Mouse (Mus musculus) c-Kit-negative CD71-positive TER-119-positive erythroid progenitor cells, embryonic 14.5 days (primary cell): ENCODE measurements around the gene Tenm4.

ENCODE experiments used
- DNase-seq: peaks from one replicate; pipeline ENCODE4 v3.0.0-alpha.2; 2013; ENCODE audit warnings: low read depth, low spot score

The Tenm4 gene

DNA sequence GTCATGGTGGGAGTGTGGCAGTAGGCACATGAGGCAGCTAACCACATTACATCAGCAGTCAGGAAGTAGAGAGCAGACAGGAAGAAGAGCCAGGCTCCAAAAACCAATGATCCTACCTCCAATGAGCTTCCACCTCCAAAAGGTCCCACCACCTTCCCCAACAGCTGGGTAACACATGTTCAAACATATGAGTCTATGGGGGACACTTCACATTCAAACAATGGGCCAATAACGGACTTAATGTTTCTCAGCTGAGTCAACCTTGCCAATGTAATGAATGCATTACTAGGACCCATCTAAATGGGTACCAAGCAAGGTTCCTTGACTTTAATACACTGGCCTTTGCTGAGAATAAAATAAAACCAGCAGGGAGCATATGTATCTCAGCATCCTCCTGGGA is 635.5 kb downstream of the Tenm4 start:
- no peak for DNase-seq

- DNase-seq = no peak
Observed at GRCm38 (mm10) chr7:96807281-96808058, 636.4 kb downstream of the Tenm4 start.

DNA sequence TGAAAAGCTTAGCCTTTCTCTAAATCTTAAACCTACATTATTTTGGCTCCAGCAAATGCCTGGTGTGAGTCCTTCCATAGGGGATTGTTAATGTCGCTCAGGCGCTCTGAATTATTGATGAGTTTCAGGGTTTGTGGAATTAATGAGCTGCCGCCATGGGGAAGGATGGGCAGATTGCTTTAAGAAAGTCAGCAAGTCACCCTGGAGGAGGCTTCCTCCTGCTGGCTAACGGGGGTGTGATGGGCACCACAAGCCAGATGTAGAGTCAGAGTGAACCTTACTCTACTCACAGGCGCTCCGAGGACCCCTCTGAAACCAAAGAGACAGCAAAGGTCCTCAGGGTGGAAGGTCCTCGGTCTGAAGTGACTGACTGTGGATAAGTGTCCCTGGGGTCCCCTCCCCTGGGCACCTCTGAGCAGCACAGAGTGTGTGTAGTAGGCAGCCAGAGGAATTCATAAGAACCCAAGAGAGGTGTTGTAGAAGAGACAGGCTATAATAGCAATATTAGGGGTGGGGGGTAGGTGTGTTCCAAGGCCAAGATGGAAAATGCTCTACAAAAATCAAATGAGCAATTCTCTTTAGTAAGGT is 637.1 kb downstream of the Tenm4 start:
- no peak for DNase-seq

GRCm38 (mm10) chr7:96811691-96812090 is 640.6 kb downstream of the Tenm4 start:
- DNase-seq = no peak

- DNase-seq = no peak
Observed at GRCm38 (mm10) chr7:96813036-96813435, 642.0 kb downstream of the Tenm4 start.

DNA sequence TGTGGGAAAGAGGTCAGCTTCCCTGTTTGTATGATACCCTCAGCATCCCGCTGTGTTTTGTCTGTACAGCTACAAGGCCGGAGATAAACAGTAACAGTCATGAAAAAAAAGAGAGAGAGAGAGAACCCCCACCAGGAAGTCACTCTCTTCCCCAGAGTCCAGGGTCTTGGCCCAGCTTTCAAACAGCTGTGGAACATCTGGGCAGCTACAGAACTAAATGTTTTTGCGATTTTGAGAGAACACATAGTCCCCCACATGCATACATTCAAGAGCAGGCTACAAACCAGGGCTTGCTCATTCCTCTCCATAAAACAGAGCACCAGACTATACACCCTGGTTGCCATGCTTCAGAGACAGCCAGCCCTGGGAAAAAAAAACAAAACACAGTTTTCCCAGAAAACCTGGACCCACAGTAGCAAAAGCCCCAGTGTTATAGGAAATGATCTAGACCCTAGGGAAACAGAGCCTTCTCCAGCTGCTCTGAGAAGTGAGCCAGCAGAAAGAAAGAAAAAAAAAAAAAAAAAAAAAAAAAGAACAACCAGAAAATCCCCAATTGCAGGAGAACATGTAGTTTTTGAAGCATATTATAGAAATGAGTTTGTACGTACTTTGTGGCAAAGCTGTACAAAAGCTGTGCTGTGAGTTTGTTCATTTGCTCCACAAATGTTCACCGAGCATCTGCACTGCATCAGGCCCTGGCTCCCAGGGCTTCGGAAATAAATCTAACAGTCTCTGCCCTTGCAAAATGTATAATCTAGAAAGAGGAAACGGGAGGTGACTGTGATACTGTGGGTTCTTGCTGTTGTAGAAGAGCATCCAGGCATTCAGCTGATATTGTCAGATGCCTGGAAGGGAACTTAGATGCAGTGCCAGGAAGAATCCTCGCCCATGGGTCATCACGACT is 642.7 kb downstream of the Tenm4 start:
- no peak for DNase-seq

DNA sequence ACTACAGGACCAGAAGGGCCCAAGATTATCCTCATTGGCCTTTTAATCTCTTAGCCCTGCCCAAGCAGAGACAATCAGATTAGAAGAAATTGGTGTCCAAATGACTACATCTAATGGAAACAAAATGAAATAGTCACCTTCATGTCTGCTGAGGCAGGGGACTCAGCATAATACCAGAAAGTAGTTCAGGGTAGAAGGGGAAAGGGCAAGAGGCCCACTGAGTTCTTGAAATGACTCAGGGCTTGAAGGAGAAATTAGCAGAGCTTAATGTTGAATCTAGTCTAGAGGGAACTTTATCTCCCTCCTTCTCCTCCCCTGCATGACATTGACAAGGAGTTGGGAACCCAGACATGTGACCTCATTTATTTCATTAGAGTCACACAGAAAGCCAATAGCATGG is 643.5 kb downstream of the Tenm4 start:
- no peak for DNase-seq

DNA sequence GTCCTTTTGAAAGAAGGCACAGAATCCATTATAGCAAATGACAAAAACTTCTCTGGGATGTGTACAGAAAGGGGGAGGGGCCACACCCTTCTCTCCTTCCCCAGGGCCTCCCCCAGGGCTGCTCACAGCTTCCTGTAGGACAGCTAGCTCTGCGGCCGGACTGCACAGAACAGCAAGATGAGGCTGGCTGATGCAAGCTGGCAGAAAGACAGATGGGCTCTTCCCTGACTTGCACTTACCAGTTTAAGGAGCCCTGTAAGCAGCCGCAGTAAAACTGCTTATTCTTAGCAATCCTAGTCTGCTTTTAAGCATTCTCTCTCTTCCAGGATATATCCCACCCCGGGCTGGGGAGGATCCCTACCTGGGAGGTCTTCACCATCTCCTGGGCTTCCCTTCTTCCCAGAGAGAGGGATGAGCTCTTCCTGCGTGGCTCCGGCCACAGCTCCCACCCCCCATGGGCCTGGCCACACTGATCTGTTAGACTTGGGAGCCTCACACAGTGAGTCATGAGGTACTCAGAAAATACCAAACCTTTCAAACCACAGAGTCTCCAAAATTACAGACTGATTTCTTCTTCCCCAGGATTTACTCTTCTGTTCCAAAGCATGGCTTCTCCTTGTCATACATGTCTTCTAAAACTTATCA is 646.1 kb downstream of the Tenm4 start:
- no peak for DNase-seq

- DNase-seq = no peak
Observed at GRCm38 (mm10) chr7:96818236-96818916, 647.3 kb downstream of the Tenm4 start.

GRCm38 (mm10) chr7:96819538-96819937 is 648.5 kb downstream of the Tenm4 start:
- no peak for DNase-seq

- DNase-seq = no peak
Observed at GRCm38 (mm10) chr7:96820343-96820742, 649.3 kb downstream of the Tenm4 start.

DNA sequence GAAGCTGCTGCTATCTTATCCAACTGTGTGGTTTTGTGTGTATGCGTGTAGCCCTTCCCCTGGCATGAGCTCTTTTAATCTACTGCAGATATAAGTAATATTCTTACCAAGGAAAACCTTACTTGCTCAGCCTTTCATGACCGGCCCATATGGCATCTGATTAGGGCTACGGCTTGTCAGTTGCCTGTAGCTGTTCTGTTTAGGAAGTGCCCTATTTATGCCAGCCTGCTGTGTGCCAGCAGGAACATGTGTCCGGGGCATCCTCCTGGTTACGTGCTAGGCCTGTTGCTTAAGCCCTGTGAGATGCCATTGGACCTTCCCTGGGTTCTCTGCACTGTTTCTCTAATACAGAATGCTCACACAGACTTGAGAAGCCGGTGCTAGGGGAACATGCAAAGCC is 655.1 kb downstream of the Tenm4 start:
- DNase-seq = no peak

- DNase-seq = no peak
Observed at GRCm38 (mm10) chr7:96826672-96827071, 655.6 kb downstream of the Tenm4 start.

DNA sequence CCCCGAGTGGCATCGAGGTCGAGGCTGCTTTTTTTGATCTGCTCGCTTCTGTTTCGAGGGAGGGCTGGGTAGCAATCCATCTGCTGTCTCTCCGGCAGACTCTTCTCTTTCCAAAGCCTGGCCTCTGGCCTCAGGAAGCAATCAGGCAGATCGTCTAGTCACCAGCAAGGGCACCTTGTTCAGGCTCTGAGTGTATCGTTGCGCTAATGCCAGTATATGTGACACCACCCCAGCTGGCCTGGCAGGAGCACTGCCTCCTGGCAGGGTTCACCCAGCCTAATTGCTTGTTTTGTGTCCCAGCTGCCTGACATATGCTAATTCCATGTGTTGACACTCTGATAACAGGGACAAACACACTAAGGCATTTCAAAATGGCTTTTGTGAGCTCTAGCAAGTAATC is 661.5 kb downstream of the Tenm4 start:
- no peak for DNase-seq

GRCm38 (mm10) chr7:96833012-96833411 is 662.0 kb downstream of the Tenm4 start:
- no peak for DNase-seq

GRCm38 (mm10) chr7:96834681-96835289 is 663.7 kb downstream of the Tenm4 start:
- no peak for DNase-seq

DNA sequence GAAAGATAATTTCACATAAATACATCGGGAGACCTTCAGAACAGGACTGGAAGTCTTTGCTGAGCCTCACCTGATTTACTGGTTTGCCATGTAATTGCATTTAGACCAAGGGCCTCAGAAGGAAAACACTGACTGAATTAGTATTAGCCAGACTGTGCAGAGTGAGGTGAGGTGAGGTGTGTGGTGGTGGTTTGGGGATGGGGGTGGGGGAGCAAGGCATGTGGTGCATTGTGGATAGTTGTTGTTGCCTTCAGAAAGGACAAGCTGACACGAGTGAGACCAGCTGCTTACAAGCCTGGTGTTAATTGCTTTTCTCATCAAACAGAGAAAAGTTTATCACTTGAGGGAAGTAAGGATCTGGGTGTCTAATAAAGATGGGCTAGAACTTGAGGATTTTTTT is 664.3 kb downstream of the Tenm4 start:
- DNase-seq = no peak

- no peak for DNase-seq
Observed at GRCm38 (mm10) chr7:96838271-96838841, 667.3 kb downstream of the Tenm4 start.

GRCm38 (mm10) chr7:96838926-96839325 is 667.9 kb downstream of the Tenm4 start:
- DNase-seq = no peak

DNA sequence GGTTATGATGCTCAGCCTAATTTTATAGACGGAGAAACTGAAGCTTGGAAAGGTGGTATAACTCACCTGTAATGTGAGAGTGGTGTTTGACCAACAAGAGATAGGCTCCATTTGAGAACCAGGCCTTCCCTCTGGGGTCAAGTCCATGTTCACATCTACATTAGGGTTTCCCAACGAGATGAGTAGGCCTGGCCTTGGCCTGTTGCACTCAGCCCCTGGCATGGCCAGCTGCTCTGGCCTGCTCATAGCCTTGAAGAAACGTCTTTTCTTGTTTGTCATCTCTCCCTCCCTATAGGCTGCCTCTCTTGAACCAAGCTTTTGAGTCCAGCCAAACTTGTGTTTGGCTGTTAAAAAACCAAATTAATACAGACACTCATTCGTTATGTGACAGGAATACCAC is 668.5 kb downstream of the Tenm4 start:
- no peak for DNase-seq
